In genomic region chr7:125418413-125418812, GRCm38 (mm10) we compare ENCODE assay signal across 11 mouse cellular contexts. TPM values are rescaled to one million over a fixed set of nuclear protein-coding genes. Genes with fewer than 3 reads are reported as not detected.
DNase-seq lines count a peak whose midpoint lies in the region; ATAC-seq lines count a peak whose summit lies in the region.
"Had no signal": no experiment of that assay in that cellular context is flagged by ENCODE, and none has a peak within 500 bp of the region (broad histone marks: within the 10 kb centered on the region; RNA-seq: fewer than 3 reads in every experiment).

No protein-coding gene starts in this region.

- no peak overlapping the region for H3K4me2 ChIP-seq in embryonic facial prominence, embryonic 11.5 days (ENCODE audit: low read depth, low read length)
- no peak overlapping the region for H3K4me2 ChIP-seq in liver, embryonic 16.5 days (ENCODE audit: low read depth, low read length)
- H3K4me2 ChIP-seq: embryonic facial prominence, embryonic 12.5 days; neural tube, embryonic 13.5 days had no signal

- no peak overlapping the region for H3K4me3 ChIP-seq in embryonic facial prominence, embryonic 11.5 days (ENCODE audit: low read depth, low read length)
- H3K4me3 ChIP-seq in embryonic facial prominence, embryonic 10.5 days = no peak overlapping the region
- H3K4me3 ChIP-seq in liver, embryonic 16.5 days (ENCODE audit: low read depth, low read length) = no peak overlapping the region
- H3K4me3 ChIP-seq in hindbrain, embryonic 10.5 days = no peak overlapping the region
- H3K4me3 ChIP-seq: embryonic facial prominence, embryonic 12.5 days; neural tube, embryonic 13.5 days had no signal

- H3K27ac ChIP-seq in embryonic facial prominence, embryonic 11.5 days (replicated peaks; ENCODE audit: low read depth, low read length) = no peak overlapping the region
- H3K27ac ChIP-seq in embryonic facial prominence, embryonic 10.5 days (replicated peaks) = no peak overlapping the region
- no peak overlapping the region for H3K27ac ChIP-seq in liver, embryonic 16.5 days (ENCODE audit: low read length)
- H3K27ac ChIP-seq in hindbrain, embryonic 10.5 days = no peak overlapping the region
- H3K27ac ChIP-seq: embryonic facial prominence, embryonic 12.5 days; neural tube, embryonic 13.5 days had no signal

- 0 out of 2 replicates have a peak, but pooled peaks have one; percentile 15 for ATAC-seq in embryonic facial prominence, embryonic 11.5 days (replicated peaks; ENCODE audit: insufficient number of reproducible peaks, low FRiP score, low TSS enrichment, low read depth)
- peak; percentile 72 for ATAC-seq in liver, embryonic 16.5 days (ENCODE audit: low read depth)

- H3K9ac ChIP-seq in embryonic facial prominence, embryonic 11.5 days (replicated peaks; ENCODE audit: low read length) = no peak overlapping the region
- H3K9ac ChIP-seq in liver, embryonic 16.5 days (ENCODE audit: low read depth, low read length) = no peak overlapping the region
- H3K9ac ChIP-seq: embryonic facial prominence, embryonic 12.5 days; neural tube, embryonic 13.5 days had no signal

- 15% methylated on average over 3 of the region's 3 CpGs for WGBS in embryonic facial prominence, embryonic 11.5 days
- 30% methylated on average over 3 of the region's 3 CpGs for WGBS in embryonic facial prominence, embryonic 10.5 days
- WGBS in liver, embryonic 16.5 days (ENCODE audit: insufficient replicate concordance) = 26% methylated on average over 3 of the region's 3 CpGs
- WGBS in hindbrain, embryonic 10.5 days = 33% methylated on average over 3 of the region's 3 CpGs

- H3K36me3 ChIP-seq in embryonic facial prominence, embryonic 11.5 days (replicated peaks; ENCODE audit: control insufficient read depth, insufficient read depth, low read depth, low read length) = no peaks in the 10 kb centered on the region
- H3K36me3 ChIP-seq in embryonic facial prominence, embryonic 10.5 days (replicated peaks) = no peaks in the 10 kb centered on the region
- no peaks in the 10 kb centered on the region for H3K36me3 ChIP-seq in liver, embryonic 16.5 days (ENCODE audit: control insufficient read depth, insufficient read depth)
- no peaks in the 10 kb centered on the region for H3K36me3 ChIP-seq in hindbrain, embryonic 10.5 days
- H3K36me3 ChIP-seq: embryonic facial prominence, embryonic 12.5 days; neural tube, embryonic 13.5 days had no signal

- DNase-seq in embryonic facial prominence, embryonic 11.5 days (ENCODE audit: low spot score) = peak; percentile 3
- DNase-seq in embryonic facial prominence, embryonic 10.5 days (ENCODE audit: low spot score) = no peak
- peak; percentile 32 for DNase-seq in A20 (ENCODE audit: low read depth, low spot score)
- DNase-seq in adrenal gland, postnatal 36 days = peak; percentile 38 to 40
- no peak for DNase-seq in gastrocnemius, postnatal 10 days
- no peak for DNase-seq in hindbrain, embryonic 10.5 days (ENCODE audit: low spot score)
- DNase-seq in urinary bladder, postnatal 25 days (ENCODE audit: low spot score) = no peak
- DNase-seq: right cerebral cortex, postnatal 4 days had no signal

- no peaks in the 10 kb centered on the region for H3K27me3 ChIP-seq in embryonic facial prominence, embryonic 11.5 days (ENCODE audit: control insufficient read depth, insufficient read depth, low read length)
- H3K27me3 ChIP-seq in embryonic facial prominence, embryonic 10.5 days (replicated peaks; ENCODE audit: low read depth, poor library complexity, severe bottlenecking) = no peaks in the 10 kb centered on the region
- no peaks in the 10 kb centered on the region for H3K27me3 ChIP-seq in liver, embryonic 16.5 days (ENCODE audit: control insufficient read depth, insufficient read depth, low read depth, low read length)
- no peaks in the 10 kb centered on the region for H3K27me3 ChIP-seq in hindbrain, embryonic 10.5 days (ENCODE audit: insufficient read depth, poor library complexity, severe bottlenecking)
- H3K27me3 ChIP-seq: embryonic facial prominence, embryonic 12.5 days; neural tube, embryonic 13.5 days had no signal

- H3K4me1 ChIP-seq in embryonic facial prominence, embryonic 11.5 days (ENCODE audit: control insufficient read depth, insufficient read depth, low read length) = no peaks in the 10 kb centered on the region
- peaks cover 4% of the 10 kb centered on the region; the same call in 1 of the 2 replicates for H3K4me1 ChIP-seq in embryonic facial prominence, embryonic 10.5 days
- peaks cover 4% of the 10 kb centered on the region for H3K4me1 ChIP-seq in liver, embryonic 16.5 days (ENCODE audit: control insufficient read depth, low read depth, low read length)
- 0 out of 2 replicates have a peak, but pooled peaks cover 6% of the 10 kb centered on the region for H3K4me1 ChIP-seq in hindbrain, embryonic 10.5 days (replicated peaks)
- H3K4me1 ChIP-seq: embryonic facial prominence, embryonic 12.5 days had no signal

- H3K9me3 ChIP-seq in embryonic facial prominence, embryonic 11.5 days (replicated peaks; ENCODE audit: control insufficient read depth, low read length) = no peaks in the 10 kb centered on the region
- no peaks in the 10 kb centered on the region for H3K9me3 ChIP-seq in embryonic facial prominence, embryonic 10.5 days
- H3K9me3 ChIP-seq in liver, embryonic 16.5 days (replicated peaks; ENCODE audit: control insufficient read depth, low read length) = no peaks in the 10 kb centered on the region
- no peaks in the 10 kb centered on the region for H3K9me3 ChIP-seq in hindbrain, embryonic 10.5 days
- H3K9me3 ChIP-seq: embryonic facial prominence, embryonic 12.5 days; neural tube, embryonic 13.5 days had no signal

RNA-seq across cellular contexts. Expression of gene Kdm8, which starts 26.1 kb away (rescaled TPM):
- 11.3 and 11.9 TPM in 2 replicates for polyA plus RNA-seq in embryonic facial prominence, embryonic 11.5 days (2014; fragmentation: Nextera tagmentation; extraction: Ambion mirVana)
- 16.4 and 16.5 TPM in 2 replicates for polyA plus RNA-seq in embryonic facial prominence, embryonic 10.5 days (2016; fragmentation: Nextera tagmentation; extraction: Ambion mirVana)
- total RNA-seq in adrenal gland, postnatal 36 days (2021) = 1 to 10 TPM; 3.1 to 6.1 TPM
- polyA plus RNA-seq in liver, embryonic 16.5 days (2015; fragmentation: Nextera tagmentation; extraction: Ambion mirVana) = 5.6 and 5.8 TPM in 2 replicates
- total RNA-seq in gastrocnemius, postnatal 10 days (2021) = 1 to 10 TPM; 3.8 to 4.0 TPM
- 15.3 and 15.9 TPM in 2 replicates for polyA plus RNA-seq in hindbrain, embryonic 10.5 days (2016; fragmentation: Nextera tagmentation; extraction: Ambion mirVana)

Comparison
In these comparisons a context has a peak if more than half of its experiments do, and no peak if none do; other contexts are left out.
1. DNase-seq: peak in embryonic facial prominence, embryonic 11.5 days (single experiment), A20 (single experiment) and adrenal gland, postnatal 36 days (2 of 2); none in embryonic facial prominence, embryonic 10.5 days (single experiment), gastrocnemius, postnatal 10 days (single experiment), hindbrain, embryonic 10.5 days (single experiment) and urinary bladder, postnatal 25 days (single experiment).